9 mouse cellular contexts compared by ENCODE assay signal in the genomic region with DNA sequence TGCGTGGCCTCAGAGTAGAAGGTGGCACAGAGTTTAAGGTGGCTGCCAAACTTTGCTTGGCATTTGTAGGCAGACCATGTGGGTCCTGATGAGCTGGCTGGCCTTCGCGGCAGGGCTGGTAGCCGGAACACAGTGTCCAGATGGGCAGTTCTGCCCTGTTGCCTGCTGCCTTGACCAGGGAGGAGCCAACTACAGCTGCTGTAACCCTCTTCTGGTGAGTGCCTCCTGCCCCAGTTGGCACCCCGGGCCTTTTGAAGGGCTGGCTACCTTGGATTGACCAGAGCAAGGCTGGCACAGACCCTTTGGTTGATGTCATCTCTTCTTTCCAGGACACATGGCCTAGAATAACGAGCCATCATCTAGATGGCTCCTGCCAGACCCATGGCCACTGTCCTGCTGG. TPM values are rescaled to one million over a fixed set of nuclear protein-coding genes. Genes with fewer than 3 reads are reported as not detected.
A peak's percentile ranks its signal among the peaks of the same experiment; 100 is the strongest.
DNase-seq lines count a peak whose midpoint lies in the region; ATAC-seq lines count a peak whose summit lies in the region.
"Had no signal": no experiment of that assay in that cellular context is flagged by ENCODE, and none has a peak within 500 bp of the region (broad histone marks: within the 10 kb centered on the region; RNA-seq: fewer than 3 reads in every experiment).

No protein-coding gene starts in this region.

- no peaks in the 10 kb centered on the region for H3K27me3 ChIP-seq in kidney, embryonic 16.5 days (ENCODE audit: insufficient read depth, low read length)
- 0 out of 2 replicates have a peak, but pooled peaks cover 6% of the 10 kb centered on the region for H3K27me3 ChIP-seq in hindbrain, embryonic 13.5 days
- H3K27me3 ChIP-seq: lung, embryonic 15.5 days had no signal

- no peak for ATAC-seq in kidney, embryonic 16.5 days (ENCODE audit: low FRiP score, low TSS enrichment)
- no peak for ATAC-seq in hindbrain, embryonic 13.5 days (ENCODE audit: low FRiP score)

- peaks cover 26% of the 10 kb centered on the region for H3K36me3 ChIP-seq in kidney, embryonic 16.5 days (ENCODE audit: insufficient read depth, low read length)
- H3K36me3 ChIP-seq in hindbrain, embryonic 13.5 days: peaks cover 45% of the 10 kb centered on the region

- no peak overlapping the region for H3K27ac ChIP-seq in kidney, embryonic 16.5 days (ENCODE audit: low read length)
- H3K27ac ChIP-seq in hindbrain, embryonic 13.5 days: no peak overlapping the region
- H3K27ac ChIP-seq: lung, embryonic 15.5 days had no signal

- H3K4me2 ChIP-seq in kidney, embryonic 16.5 days (replicated peaks; ENCODE audit: low read depth, low read length): no peak overlapping the region
- no peak overlapping the region for H3K4me2 ChIP-seq in hindbrain, embryonic 13.5 days
- H3K4me2 ChIP-seq: lung, embryonic 15.5 days had no signal

- H3K9me3 ChIP-seq in kidney, embryonic 16.5 days (ENCODE audit: low read length): no peaks in the 10 kb centered on the region
- H3K9me3 ChIP-seq in hindbrain, embryonic 13.5 days: no peaks in the 10 kb centered on the region
- H3K9me3 ChIP-seq: lung, embryonic 15.5 days had no signal

- no peak overlapping the region for H3K9ac ChIP-seq in kidney, embryonic 16.5 days (replicated peaks; ENCODE audit: low read length)
- H3K9ac ChIP-seq in hindbrain, embryonic 13.5 days: no peak overlapping the region; the same call in 1 of the 2 replicates
- H3K9ac ChIP-seq: lung, embryonic 15.5 days had no signal

- no peak overlapping the region for H3K4me3 ChIP-seq in kidney, embryonic 16.5 days (ENCODE audit: low read length)
- no peak overlapping the region for H3K4me3 ChIP-seq in hindbrain, embryonic 13.5 days
- H3K4me3 ChIP-seq: lung, embryonic 15.5 days had no signal

- H3K4me1 ChIP-seq in kidney, embryonic 16.5 days (ENCODE audit: insufficient read depth, low read length): peaks cover 31% of the 10 kb centered on the region
- peaks cover 63% of the 10 kb centered on the region for H3K4me1 ChIP-seq in hindbrain, embryonic 13.5 days (replicated peaks)

- DNase-seq in kidney, adult 8-10 months: peak; percentile 58 to 72
- DNase-seq in adrenal gland, adult 2 months: peak; percentile 93
- peak; percentile 71 to 76 for DNase-seq in cerebellum, postnatal 36 days
- DNase-seq in kidney, postnatal 36 days: peak; percentile 75 to 83
- no peak for DNase-seq in embryo, embryonic 9.5 days (ENCODE audit: extremely low spot score)
- no peak for DNase-seq in frontal cortex, adult 2 months (ENCODE audit: extremely low spot score in 1 of 2, low spot score in 1 of 2)

- 88% methylated on average over 6 of the region's 6 CpGs for WGBS in kidney, embryonic 16.5 days
- 93% methylated on average over 6 of the region's 6 CpGs for WGBS in hindbrain, embryonic 13.5 days

RNA-seq across cellular contexts. Expression of a gene that starts 2.8 kb away (rescaled TPM):
- polyA plus RNA-seq in kidney, embryonic 16.5 days (2015; fragmentation: Nextera tagmentation; extraction: Ambion mirVana): 208 and 213 TPM in 2 replicates
- 100 to 1,000 TPM; 165 to 211 TPM for total RNA-seq in adrenal gland, adult 2 months (2021)
- 251 and 310 TPM in 2 replicates for polyA plus RNA-seq in adrenal gland, adult 2 months (2012; rRNA removed)
- 70.9 and 78.2 TPM in 2 replicates for polyA plus RNA-seq in frontal cortex, adult 2 months (2012; rRNA removed)
- 76.5 and 77.3 TPM in 2 replicates for polyA plus RNA-seq in hindbrain, embryonic 13.5 days (2015; fragmentation: Nextera tagmentation; extraction: Ambion mirVana)

RNA-seq across cellular contexts. Expression of a gene that starts 14.6 kb away (rescaled TPM):
- polyA plus RNA-seq in kidney, embryonic 16.5 days (2015; fragmentation: Nextera tagmentation; extraction: Ambion mirVana): 5.3 and 5.8 TPM in 2 replicates
- 1 to 10 TPM; 2.8 to 8.3 TPM for total RNA-seq in adrenal gland, adult 2 months (2021)
- 18.1 and 22.9 TPM in 2 replicates for polyA plus RNA-seq in adrenal gland, adult 2 months (2012; rRNA removed)
- 69.6 and 70.0 TPM in 2 replicates for polyA plus RNA-seq in frontal cortex, adult 2 months (2012; rRNA removed)
- 15.9 and 17.1 TPM in 2 replicates for polyA plus RNA-seq in hindbrain, embryonic 13.5 days (2015; fragmentation: Nextera tagmentation; extraction: Ambion mirVana)

RNA-seq across cellular contexts. Expression of a gene that starts 25.1 kb away (rescaled TPM):
- polyA plus RNA-seq in kidney, embryonic 16.5 days (2015; fragmentation: Nextera tagmentation; extraction: Ambion mirVana): 337 and 360 TPM in 2 replicates
- 100 to 1,000 TPM; 504 to 683 TPM for total RNA-seq in adrenal gland, adult 2 months (2021)
- polyA plus RNA-seq in adrenal gland, adult 2 months (2012; rRNA removed): 1,025 and 1,107 TPM in 2 replicates
- polyA plus RNA-seq in frontal cortex, adult 2 months (2012; rRNA removed): 82.9 and 90.8 TPM in 2 replicates
- 139 and 147 TPM in 2 replicates for polyA plus RNA-seq in hindbrain, embryonic 13.5 days (2015; fragmentation: Nextera tagmentation; extraction: Ambion mirVana)

RNA-seq across cellular contexts. Expression of a gene that starts 37.0 kb away (rescaled TPM):
- 10.2 and 10.8 TPM in 2 replicates for polyA plus RNA-seq in kidney, embryonic 16.5 days (2015; fragmentation: Nextera tagmentation; extraction: Ambion mirVana)
- 1 to 10 TPM; 2.5 to 4.1 TPM for total RNA-seq in adrenal gland, adult 2 months (2021)
- polyA plus RNA-seq in adrenal gland, adult 2 months (2012; rRNA removed): 6.6 TPM in 2 replicates
- 4.5 and 5.3 TPM in 2 replicates for polyA plus RNA-seq in frontal cortex, adult 2 months (2012; rRNA removed)
- polyA plus RNA-seq in hindbrain, embryonic 13.5 days (2015; fragmentation: Nextera tagmentation; extraction: Ambion mirVana): 5.9 and 6.2 TPM in 2 replicates

RNA-seq across cellular contexts. Expression of a gene that starts 39.7 kb away (rescaled TPM):
- polyA plus RNA-seq in kidney, embryonic 16.5 days (2015; fragmentation: Nextera tagmentation; extraction: Ambion mirVana): 3.3 and 3.9 TPM in 2 replicates
- total RNA-seq in adrenal gland, adult 2 months (2021): 10 to 100 TPM; 36.8 to 51.7 TPM
- polyA plus RNA-seq in adrenal gland, adult 2 months (2012; rRNA removed): 46.3 and 77.5 TPM in 2 replicates
- 538 and 540 TPM in 2 replicates for polyA plus RNA-seq in frontal cortex, adult 2 months (2012; rRNA removed)
- polyA plus RNA-seq in hindbrain, embryonic 13.5 days (2015; fragmentation: Nextera tagmentation; extraction: Ambion mirVana): 135 and 144 TPM in 2 replicates

Comparison
In these comparisons a context has a peak if more than half of its experiments do, and no peak if none do; other contexts are left out.
1. DNase-seq: peak in kidney, adult 8-10 months (2 of 2), adrenal gland, adult 2 months (single experiment), cerebellum, postnatal 36 days (2 of 2) and kidney, postnatal 36 days (2 of 2); none in embryo, embryonic 9.5 days (single experiment) and frontal cortex, adult 2 months (0 of 2).